Mouse (Mus musculus) limb, embryonic 13.5 days (tissue): ENCODE data around the gene Trafd1. TPM values are rescaled to one million over a fixed set of nuclear protein-coding genes. Genes with fewer than 3 reads are reported as not detected.
A peak's percentile ranks its signal among the peaks of the same experiment; 100 is the strongest.
"Not testable (repeated sequence)": the region's sequence is repeated elsewhere in the genome, so short reads cannot be mapped to it uniquely, and the experiment has no call there.

ENCODE experiments used
- ATAC-seq: fragments of 200-750 bp; cut with Nextera tagmentation; 2 replicates; pipeline ENCODE4 v1.8.0; 2017; ENCODE audit warnings: low read depth, moderate number of reproducible peaks, moderate TSS enrichment; ENCODE audit not compliant: low FRiP score
- H3K27ac ChIP-seq: fragments of 300-500 bp; sonication (generic); 2 replicates; pipeline ENCODE4 v1.5.1; 2015; ENCODE audit warnings: inconsistent platforms, mild to moderate bottlenecking, moderate library complexity
- H3K27me3 ChIP-seq: fragments of 300-500 bp; sonication (generic); 2 replicates; pipeline ENCODE4 v1.6.1; 2015; ENCODE audit warnings: mild to moderate bottlenecking, inconsistent platforms
- H3K36me3 ChIP-seq: fragments of 300-500 bp; sonication (generic); 2 replicates; pipeline ENCODE4 v1.6.1; 2015; ENCODE audit warnings: inconsistent platforms, mild to moderate bottlenecking, moderate library complexity
- H3K4me1 ChIP-seq: fragments of 300-500 bp; sonication (generic); 2 replicates; pipeline ENCODE4 v1.6.1; 2015; ENCODE audit warnings: inconsistent platforms
- H3K4me2 ChIP-seq: fragments of 300-500 bp; sonication (generic); replicated peaks from 2 replicates; pipeline ENCODE4 v1.6.1; 2015; ENCODE audit warnings: inconsistent platforms, mild to moderate bottlenecking, moderate library complexity
- H3K4me3 ChIP-seq: fragments of 300-500 bp; sonication (generic); 2 replicates; pipeline ENCODE4 v1.5.1; 2015; ENCODE audit warnings: moderate library complexity, mild to moderate bottlenecking, inconsistent platforms
- H3K9ac ChIP-seq: fragments of 300-500 bp; sonication (generic); 2 replicates; pipeline ENCODE4 v1.6.1; 2015; ENCODE audit warnings: mild to moderate bottlenecking, inconsistent platforms
- H3K9me3 ChIP-seq: fragments of 300-500 bp; sonication (generic); 2 replicates; pipeline ENCODE4 v1.6.1; 2016; ENCODE audit warnings: inconsistent platforms
- WGBS: fragments of 180-500 bp; shearing (Covaris S2); methylation state at CpG from one replicate; pipeline ENCODE4 v1.1.7; 2015; 5-methylcytosine and 5-hydroxymethylcytosine counted together
- polyA plus RNA-seq: library from polyadenylated mRNA; unstranded; fragments of >200 nt; fragmentation: Nextera tagmentation; extraction: Ambion mirVana; gene quantifications from 2 replicates; pipeline ENCODE4 v1.2.1, GENCODE M21; 2015

The Trafd1 gene
- polyA plus RNA-seq, 1 experiment from 2014 or later: 78.5 TPM

- Histone ChIP-seq H3K27ac (0 out of 2 replicates have a peak overlapping the region, but pooled peaks have one; percentile 52), H3K9me3 (no peaks in the 10 kb centered on the region), H3K27me3 (no peaks in the 10 kb centered on the region), H3K4me1 (peaks cover 9% of the 10 kb centered on the region), H3K4me3 (no peak overlapping the region), H3K9ac (0 out of 2 replicates have a peak overlapping the region, but pooled peaks have one; percentile 31), H3K4me2 (no peak overlapping the region), H3K36me3 (peaks cover 93% of the 10 kb centered on the region)
- ATAC-seq: peak; percentile 48; the same call in 1 of the 2 replicates
- WGBS: 13% methylated on average over 7 of the region's 7 CpGs
These were observed 44.4 kb downstream of the Trafd1 start for GRCm38 (mm10) chr5:121340965-121341473.

- Histone ChIP-seq H3K9me3 (no peaks in the 10 kb centered on the region), H3K27me3 (no peaks in the 10 kb centered on the region), H3K36me3 (peaks cover 93% of the 10 kb centered on the region), H3K4me3 (no peak overlapping the region), H3K4me1 (peaks cover 9% of the 10 kb centered on the region), H3K9ac (no peak overlapping the region; the same call in 1 of the 2 replicates), H3K4me2 (no peak overlapping the region), H3K27ac (no peak overlapping the region)
- WGBS: 88% methylated on average over 7 of the region's 7 CpGs
- no peak for ATAC-seq
These were observed 45.8 kb downstream of the Trafd1 start for GRCm38 (mm10) chr5:121339507-121340230.

- Histone ChIP-seq H3K27me3 (no peaks in the 10 kb centered on the region), H3K9ac (no peak overlapping the region), H3K4me1 (peaks cover 9% of the 10 kb centered on the region), H3K4me2 (no peak overlapping the region), H3K9me3 (no peaks in the 10 kb centered on the region), H3K27ac (no peak overlapping the region), H3K4me3 (no peak overlapping the region), H3K36me3 (peaks cover 92% of the 10 kb centered on the region)
- 90% methylated on average over 6 of the region's 6 CpGs for WGBS
- ATAC-seq: no peak
These were observed 48.7 kb downstream of the Trafd1 start for GRCm38 (mm10) chr5:121336776-121337175.

DNA sequence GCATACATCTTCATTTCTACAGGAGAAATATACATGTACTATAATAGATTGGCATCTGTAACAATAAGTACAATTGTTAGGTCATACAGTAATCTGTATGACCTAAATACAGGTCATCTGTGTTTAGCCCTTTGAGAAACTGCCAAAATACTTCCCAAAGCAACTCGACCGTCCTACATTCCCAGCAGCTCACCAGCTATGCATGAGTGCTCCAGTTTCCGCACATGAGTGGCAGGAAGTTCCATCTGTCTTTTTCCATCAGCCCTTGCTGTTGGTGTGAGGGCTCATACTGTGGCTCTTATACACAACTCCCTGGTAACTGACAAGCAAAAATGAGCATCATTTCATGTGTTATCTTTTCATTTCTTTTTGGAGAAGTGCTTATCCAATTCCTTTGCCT lies 49.4 kb downstream of the Trafd1 start:
- H3K36me3 ChIP-seq: peaks cover 93% of the 10 kb centered on the region

DNA sequence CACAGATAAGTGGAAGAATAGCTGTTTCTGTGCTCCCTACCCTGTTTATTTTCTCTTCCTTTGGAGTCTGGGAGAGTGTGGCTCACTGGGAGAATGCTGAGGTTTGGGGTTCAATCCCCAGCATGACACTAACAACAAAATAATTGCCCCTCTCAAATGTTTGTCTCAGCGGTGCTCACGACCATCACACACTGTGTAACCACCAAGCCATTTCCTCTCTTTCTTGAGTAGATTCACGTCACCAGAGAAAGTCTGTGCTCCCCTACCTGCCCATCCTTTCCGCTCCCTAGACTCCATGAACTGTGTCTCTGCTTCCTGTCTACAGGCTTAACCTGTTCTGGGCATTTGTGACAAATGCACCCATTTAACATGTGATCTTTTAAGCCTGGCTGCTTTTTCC lies 50.0 kb downstream of the Trafd1 start:
- Histone ChIP-seq H3K27ac (no peak overlapping the region), H3K9me3 (no peaks in the 10 kb centered on the region), H3K36me3 (peaks cover 94% of the 10 kb centered on the region), H3K4me2 (no peak overlapping the region), H3K4me3 (no peak overlapping the region), H3K9ac (no peak overlapping the region), H3K4me1 (no peaks in the 10 kb centered on the region), H3K27me3 (no peaks in the 10 kb centered on the region)
- ATAC-seq: no peak
- 87% methylated on average over 4 of the region's 4 CpGs for WGBS

More for the DNA sequence above, 49.4 kb downstream of the Trafd1 start:
- Histone ChIP-seq H3K4me1 (peaks cover 5% of the 10 kb centered on the region), H3K4me3 (no peak overlapping the region), H3K27me3 (no peaks in the 10 kb centered on the region), H3K27ac (no peak overlapping the region), H3K9ac (no peak overlapping the region), H3K9me3 (no peaks in the 10 kb centered on the region), H3K4me2 (no peak overlapping the region)
- ATAC-seq: no peak
- WGBS: 83% methylated on average over 3 of the region's 3 CpGs

- H3K27ac ChIP-seq: no peak overlapping the region
- H3K9ac ChIP-seq: no peak overlapping the region
- H3K36me3 ChIP-seq: peaks cover 90% of the 10 kb centered on the region
- no peaks in the 10 kb centered on the region for H3K9me3 ChIP-seq
- no peaks in the 10 kb centered on the region for H3K4me1 ChIP-seq
- no peak for ATAC-seq
- 88% methylated on average over 5 of the region's 5 CpGs for WGBS
- H3K4me3 ChIP-seq: no peak overlapping the region
- no peak overlapping the region for H3K4me2 ChIP-seq
- H3K27me3 ChIP-seq: no peaks in the 10 kb centered on the region
These were observed 51.0 kb downstream of the Trafd1 start for GRCm38 (mm10) chr5:121334454-121334853.

GRCm38 (mm10) chr5:121333976-121334375 lies 51.5 kb downstream of the Trafd1 start:
- WGBS: 91% methylated on average over 9 of the region's 9 CpGs

DNA sequence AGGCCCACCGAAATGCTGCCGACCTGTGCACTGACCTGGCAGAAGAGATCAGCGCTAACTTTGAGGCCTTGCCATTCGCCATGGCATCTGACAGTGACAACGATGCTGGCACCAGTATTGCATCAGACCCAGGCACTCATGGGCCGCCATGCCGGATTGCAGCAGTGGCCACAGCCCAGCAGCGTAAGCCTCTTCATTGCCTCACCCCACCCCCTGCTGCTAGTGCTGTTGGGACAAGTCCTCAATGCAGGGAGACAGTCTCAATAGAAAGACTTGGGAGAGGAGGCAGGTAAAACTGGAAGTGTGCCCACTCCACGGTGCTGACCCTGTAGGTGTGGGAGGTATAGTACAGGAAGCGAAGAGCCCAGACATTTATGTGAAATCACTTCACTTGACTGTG lies 53.7 kb downstream of the Trafd1 start:
- H3K36me3 ChIP-seq: peaks cover 87% of the 10 kb centered on the region
- no peaks in the 10 kb centered on the region for H3K27me3 ChIP-seq
- H3K4me1 ChIP-seq: no peaks in the 10 kb centered on the region
- H3K27ac ChIP-seq: no peak overlapping the region
- no peak overlapping the region for H3K4me3 ChIP-seq
- WGBS: 96% methylated on average over 10 of the region's 10 CpGs
- no peak overlapping the region for H3K9ac ChIP-seq
- no peaks in the 10 kb centered on the region for H3K9me3 ChIP-seq
- no peak overlapping the region for H3K4me2 ChIP-seq
- ATAC-seq: no peak

More at GRCm38 (mm10) chr5:121333976-121334375, 51.5 kb downstream of the Trafd1 start:
- Histone ChIP-seq H3K9ac (no peak overlapping the region), H3K36me3 (peaks cover 90% of the 10 kb centered on the region), H3K4me1 (no peaks in the 10 kb centered on the region), H3K9me3 (no peaks in the 10 kb centered on the region), H3K27ac (no peak overlapping the region), H3K27me3 (no peaks in the 10 kb centered on the region), H3K4me3 (no peak overlapping the region), H3K4me2 (no peak overlapping the region)
- no peak for ATAC-seq

GRCm38 (mm10) chr5:121330154-121330816 lies 55.1 kb downstream of the Trafd1 start:
- not testable (repeated sequence) for H3K9me3 ChIP-seq, H3K4me1 ChIP-seq, ATAC-seq, H3K9ac ChIP-seq, H3K27me3 ChIP-seq, H3K27ac ChIP-seq
- Histone ChIP-seq H3K4me3 (peak overlapping the region; percentile 34), H3K4me2 (peak overlapping the region; percentile 56), H3K36me3 (peaks cover 87% of the 10 kb centered on the region)
- 77% methylated on average over 13 of the region's 19 CpGs for WGBS

- 80% methylated on average over 11 of the region's 11 CpGs for WGBS
- Histone ChIP-seq H3K9me3 (no peaks in the 10 kb centered on the region), H3K9ac (peak overlapping the region; percentile 52; the same call in 1 of the 2 replicates), H3K27ac (peak overlapping the region; percentile 22; the same call in 1 of the 2 replicates), H3K4me1 (no peaks in the 10 kb centered on the region), H3K4me2 (peak overlapping the region; percentile 56), H3K27me3 (no peaks in the 10 kb centered on the region), H3K4me3 (peak overlapping the region; percentile 34), H3K36me3 (peaks cover 86% of the 10 kb centered on the region)
- no peak for ATAC-seq
These were observed 55.9 kb downstream of the Trafd1 start for GRCm38 (mm10) chr5:121329333-121330058.

DNA sequence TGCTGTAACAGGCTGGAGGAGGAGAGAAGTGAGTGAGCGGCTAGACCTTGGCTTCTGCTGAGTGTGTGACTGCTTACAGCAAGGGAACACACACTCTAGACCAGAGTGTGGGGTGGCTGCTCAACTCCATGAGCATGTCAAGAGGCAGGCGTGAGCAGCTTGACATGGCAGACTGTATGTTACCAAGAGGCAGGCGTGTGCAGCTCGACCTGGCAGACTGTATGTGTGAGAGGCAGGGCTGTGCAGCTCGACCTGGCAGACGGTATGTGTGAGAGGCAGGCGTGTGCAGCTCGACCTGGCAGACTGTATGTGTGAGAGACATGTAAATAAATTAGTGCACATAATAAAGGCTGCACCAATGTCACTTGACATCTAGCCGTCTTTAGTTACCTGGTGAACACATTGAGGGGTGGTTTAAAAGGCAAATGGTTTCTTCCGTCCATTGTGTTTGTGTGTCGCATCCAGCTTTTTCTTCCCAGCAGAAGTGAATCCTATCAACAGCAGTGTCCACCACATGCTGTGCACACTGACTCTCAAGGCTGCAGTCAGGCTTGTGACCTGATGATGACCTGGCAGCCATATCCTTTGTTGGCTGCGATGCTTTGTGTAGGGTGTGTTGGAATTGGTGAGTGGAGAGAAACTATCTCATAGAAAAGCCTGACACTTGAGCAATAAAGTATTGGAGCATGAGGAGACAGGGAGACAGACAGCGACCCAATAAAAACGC lies 59.2 kb downstream of the Trafd1 start:
- Histone ChIP-seq H3K27ac (no peak overlapping the region), H3K27me3 (no peaks in the 10 kb centered on the region), H3K9me3 (no peaks in the 10 kb centered on the region), H3K4me1 (no peaks in the 10 kb centered on the region), H3K36me3 (peaks cover 87% of the 10 kb centered on the region), H3K9ac (no peak overlapping the region), H3K4me3 (no peak overlapping the region), H3K4me2 (no peak overlapping the region)
- ATAC-seq: no peak
- WGBS: 93% methylated on average over 14 of the region's 14 CpGs
